Mouse (Mus musculus) ES-Bruce4 (cell line): ENCODE measurements around the gene Igsf9b. TPM values are rescaled to one million over a fixed set of nuclear protein-coding genes. Genes with fewer than 3 reads are reported as not detected.

Experiments
- H3K27ac ChIP-seq: 2 replicates; pipeline ENCODE4 v1.5.1; 2012; ENCODE audit warnings: low read length, inconsistent platforms; ENCODE audit not compliant: insufficient read depth
- H3K27me3 ChIP-seq: 2 replicates; pipeline ENCODE4 v1.6.1; 2012; ENCODE audit warnings: mild to moderate bottlenecking, low read length, inconsistent platforms; ENCODE audit not compliant: control insufficient read depth, poor library complexity, insufficient read depth, severe bottlenecking
- H3K36me3 ChIP-seq: 2 replicates; pipeline ENCODE4 v1.6.1; 2012; ENCODE audit warnings: inconsistent platforms, mild to moderate bottlenecking, low read length, moderate library complexity; ENCODE audit not compliant: control insufficient read depth, poor library complexity, insufficient read depth, severe bottlenecking
- H3K4me1 ChIP-seq: one replicate; pipeline ENCODE4 v1.8.1; 2011; ENCODE audit warnings: low read length; ENCODE audit not compliant: control insufficient read depth, insufficient read depth
- H3K4me3 ChIP-seq: 2 replicates; pipeline ENCODE4 v1.5.1; 2011; ENCODE audit warnings: low read depth, mild to moderate bottlenecking, low read length
- H3K9ac ChIP-seq: 2 replicates; pipeline ENCODE4 v1.6.1; 2012; ENCODE audit warnings: low read depth, mild to moderate bottlenecking, inconsistent platforms; ENCODE audit not compliant: poor library complexity, severe bottlenecking
- H3K9me3 ChIP-seq: replicated peaks from 2 replicates; pipeline ENCODE4 v1.6.1; 2012; ENCODE audit warnings: mild to moderate bottlenecking, low read length, inconsistent platforms; ENCODE audit not compliant: control insufficient read depth, poor library complexity, insufficient read depth, severe bottlenecking
- CTCF ChIP-seq: IDR thresholded peaks from one replicate; pipeline ENCODE4 v1.8.1; 2011; ENCODE audit warnings: low read depth, low read length
- EP300 ChIP-seq: IDR thresholded peaks from 2 replicates; pipeline ENCODE4 v1.6.1; 2011; ENCODE audit warnings: low read depth, low read length; ENCODE audit not compliant: insufficient read depth
- POLR2A ChIP-seq: IDR thresholded peaks from one replicate; pipeline ENCODE4 v1.8.1; 2011; ENCODE audit warnings: low read length; ENCODE audit not compliant: insufficient read depth
- polyA plus RNA-seq: library from polyadenylated mRNA; stranded (reverse); fragments of >200 nt; gene quantifications from 2 replicates; pipeline ENCODE4 v1.2.4, GENCODE M21; 2011; ENCODE audit warnings: low read depth; ENCODE audit not compliant: missing spikeins, insufficient read depth, insufficient read length

The Igsf9b gene
- polyA plus RNA-seq, 1 experiment: 32.2 TPM

- TF ChIP-seq CTCF: no peak
- TF ChIP-seq EP300: no peak
- TF ChIP-seq POLR2A: no peak
- H3K27ac ChIP-seq: no peak overlapping the region
- no peaks in the 10 kb centered on the region for H3K36me3 ChIP-seq
- no peaks in the 10 kb centered on the region for H3K27me3 ChIP-seq
- no peak overlapping the region for H3K4me3 ChIP-seq
- H3K9ac ChIP-seq: no peak overlapping the region
- H3K4me1 ChIP-seq: peaks cover 2% of the 10 kb centered on the region
- H3K9me3 ChIP-seq: no peaks in the 10 kb centered on the region
These were observed 31.1 kb upstream of the Igsf9b start for GRCm38 (mm10) chr9:27267878-27268277.

- no peaks in the 10 kb centered on the region for H3K9me3 ChIP-seq
- H3K4me3 ChIP-seq: no peak overlapping the region
- TF ChIP-seq EP300 (no peak), POLR2A (no peak), CTCF (no peak)
- H3K36me3 ChIP-seq: no peaks in the 10 kb centered on the region
- no peaks in the 10 kb centered on the region for H3K27me3 ChIP-seq
- H3K9ac ChIP-seq: no peak overlapping the region
- H3K27ac ChIP-seq: no peak overlapping the region
- peaks cover 2% of the 10 kb centered on the region for H3K4me1 ChIP-seq
These were observed 30.5 kb upstream of the Igsf9b start for GRCm38 (mm10) chr9:27268493-27268892.

- H3K4me1 ChIP-seq: peaks cover 2% of the 10 kb centered on the region
- H3K9me3 ChIP-seq: no peaks in the 10 kb centered on the region
- H3K4me3 ChIP-seq: no peak overlapping the region
- H3K9ac ChIP-seq: no peak overlapping the region
- no peaks in the 10 kb centered on the region for H3K36me3 ChIP-seq
- H3K27me3 ChIP-seq: no peaks in the 10 kb centered on the region
- H3K27ac ChIP-seq: no peak overlapping the region
- no peak for TF ChIP-seq CTCF
- TF ChIP-seq POLR2A: no peak
- TF ChIP-seq EP300: no peak
These were observed 29.7 kb upstream of the Igsf9b start for GRCm38 (mm10) chr9:27269322-27269721.

- Histone ChIP-seq H3K9ac (no peak overlapping the region), H3K27me3 (no peaks in the 10 kb centered on the region), H3K36me3 (no peaks in the 10 kb centered on the region), H3K27ac (no peak overlapping the region), H3K9me3 (no peaks in the 10 kb centered on the region), H3K4me1 (peaks cover 2% of the 10 kb centered on the region), H3K4me3 (no peak overlapping the region)
- TF ChIP-seq POLR2A: no peak
- no peak for TF ChIP-seq CTCF
These were observed 29.1 kb upstream of the Igsf9b start for GRCm38 (mm10) chr9:27269904-27270303.

- Histone ChIP-seq H3K9ac (no peak overlapping the region), H3K4me3 (no peak overlapping the region), H3K27ac (no peak overlapping the region), H3K27me3 (no peaks in the 10 kb centered on the region), H3K9me3 (no peaks in the 10 kb centered on the region), H3K36me3 (no peaks in the 10 kb centered on the region), H3K4me1 (no peaks in the 10 kb centered on the region)
- no peak for TF ChIP-seq POLR2A
- TF ChIP-seq EP300: no peak
- TF ChIP-seq CTCF: no peak
These were observed 27.1 kb upstream of the Igsf9b start for GRCm38 (mm10) chr9:27271899-27272298.

- TF ChIP-seq CTCF: no peak
- no peak overlapping the region for H3K27ac ChIP-seq
These were observed 26.1 kb upstream of the Igsf9b start for GRCm38 (mm10) chr9:27272858-27273257.

More at GRCm38 (mm10) chr9:27272858-27273257, 26.1 kb upstream of the Igsf9b start:
- no peaks in the 10 kb centered on the region for H3K36me3 ChIP-seq
- no peaks in the 10 kb centered on the region for H3K9me3 ChIP-seq
- no peaks in the 10 kb centered on the region for H3K4me1 ChIP-seq
- H3K27me3 ChIP-seq: no peaks in the 10 kb centered on the region
- no peak overlapping the region for H3K9ac ChIP-seq
- no peak overlapping the region for H3K4me3 ChIP-seq
